Mouse (Mus musculus) embryonic stem cell, embryonic (primary cell): ENCODE data around the gene Cbx4.

Experiments used
- CTCF ChIA-PET, 4 experiments: fragments of 300-600 bp in 2 of 4; fragments of 350-600 bp in 2 of 4; sonication (Branson Sonifier 250); formaldehyde crosslinking; loops; one replicate each; lab custom pipeline; 2022; ENCODE audit warnings: inconsistent platforms in 2 of 4; lab: Charles Lee
- POLR2A ChIA-PET, 4 experiments: fragments of 300-600 bp in 2 of 4; fragments of 350-600 bp in 2 of 4; sonication (Branson Sonifier 250); formaldehyde crosslinking; loops; one replicate each; lab custom pipeline; 2022; ENCODE audit warnings: antibody characterized with exemption in 4 of 4, inconsistent platforms in 1 of 4; lab: Charles Lee

Cbx4 gene

DNA sequence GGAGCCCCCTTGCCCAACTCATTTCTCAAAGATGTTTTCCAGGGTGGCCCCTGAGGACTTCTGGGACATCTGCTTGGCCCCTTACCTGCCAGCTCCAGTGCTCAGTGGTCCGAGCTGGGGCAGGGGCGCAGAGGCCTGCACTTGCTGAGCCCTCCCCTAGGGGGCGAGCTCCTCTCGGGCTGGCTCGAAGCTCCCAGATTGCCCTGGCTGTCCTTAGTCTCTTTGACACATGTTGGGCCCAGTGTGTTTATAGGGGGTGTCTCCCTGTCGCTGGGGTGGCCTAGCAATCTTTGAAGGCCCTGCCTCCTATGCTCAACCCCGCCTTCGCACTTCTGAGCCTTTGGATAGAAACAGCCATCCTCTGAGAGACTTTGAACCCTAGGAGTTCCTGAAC lies 5.6 kb upstream of the Cbx4 start:
- POLR2A ChIA-PET, result interaction anchor here (0.6 to 1.7 kb wide), 8 partner anchors 14 to 99 kb away, joined by 3 to 8 read pairs (median 3); no protein-coding TSS in a partner anchor
- CTCF ChIA-PET, result interaction anchor here (0.6 to 2.1 kb wide), 46 partner anchors 9 to 303 kb away, joined by 3 to 18 read pairs (median 4); partner anchors contain the start of genes Cbx2 (in 1 of the 4), Cbx8 (in 1 of the 4) and Gaa (in 1 of the 4)

DNA sequence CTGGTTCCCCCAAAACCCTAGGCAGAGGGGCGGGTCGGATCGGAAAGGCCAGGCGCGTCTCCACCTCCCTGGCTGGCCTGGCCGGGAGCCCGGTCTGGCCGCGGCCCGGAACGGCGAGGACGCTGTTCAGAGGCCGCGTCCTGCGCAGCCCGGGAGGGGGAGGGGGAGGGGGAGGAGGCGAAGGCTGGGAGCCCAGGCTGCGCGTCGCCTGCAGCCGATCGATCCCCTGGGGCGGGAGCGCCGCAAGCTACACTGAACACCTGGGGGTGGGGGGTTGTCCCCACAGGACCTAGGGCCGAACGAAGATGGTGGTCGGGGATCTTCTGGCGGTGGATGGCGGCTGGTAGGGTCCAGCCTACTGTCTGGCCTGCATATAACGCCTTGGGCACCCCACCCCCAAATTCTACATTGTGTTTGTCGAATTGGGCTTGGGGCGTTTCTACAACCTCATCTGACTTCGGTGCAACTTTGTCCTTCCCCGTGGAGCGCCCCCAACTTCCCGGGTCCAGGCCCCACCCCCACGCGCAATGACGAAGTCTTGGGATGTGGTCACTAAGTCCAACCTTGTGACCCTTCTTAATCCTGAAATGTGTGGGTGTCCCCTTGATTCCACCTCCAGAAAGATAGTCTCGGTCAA lies 5.1 kb upstream of the Cbx4 start:
- POLR2A ChIA-PET, result interaction anchor here (0.6 to 1.7 kb wide), 9 partner anchors 14 to 100 kb away, joined by 3 to 8 read pairs (median 3); no protein-coding TSS in a partner anchor
- CTCF ChIA-PET, result interaction anchor here (0.6 to 2.1 kb wide), 45 partner anchors 9 to 723 kb away, joined by 3 to 18 read pairs (median 4); partner anchors contain the start of genes Cbx2 (in 1 of the 4), Cbx8 (in 1 of the 4) and Gaa (in 1 of the 4)

DNA sequence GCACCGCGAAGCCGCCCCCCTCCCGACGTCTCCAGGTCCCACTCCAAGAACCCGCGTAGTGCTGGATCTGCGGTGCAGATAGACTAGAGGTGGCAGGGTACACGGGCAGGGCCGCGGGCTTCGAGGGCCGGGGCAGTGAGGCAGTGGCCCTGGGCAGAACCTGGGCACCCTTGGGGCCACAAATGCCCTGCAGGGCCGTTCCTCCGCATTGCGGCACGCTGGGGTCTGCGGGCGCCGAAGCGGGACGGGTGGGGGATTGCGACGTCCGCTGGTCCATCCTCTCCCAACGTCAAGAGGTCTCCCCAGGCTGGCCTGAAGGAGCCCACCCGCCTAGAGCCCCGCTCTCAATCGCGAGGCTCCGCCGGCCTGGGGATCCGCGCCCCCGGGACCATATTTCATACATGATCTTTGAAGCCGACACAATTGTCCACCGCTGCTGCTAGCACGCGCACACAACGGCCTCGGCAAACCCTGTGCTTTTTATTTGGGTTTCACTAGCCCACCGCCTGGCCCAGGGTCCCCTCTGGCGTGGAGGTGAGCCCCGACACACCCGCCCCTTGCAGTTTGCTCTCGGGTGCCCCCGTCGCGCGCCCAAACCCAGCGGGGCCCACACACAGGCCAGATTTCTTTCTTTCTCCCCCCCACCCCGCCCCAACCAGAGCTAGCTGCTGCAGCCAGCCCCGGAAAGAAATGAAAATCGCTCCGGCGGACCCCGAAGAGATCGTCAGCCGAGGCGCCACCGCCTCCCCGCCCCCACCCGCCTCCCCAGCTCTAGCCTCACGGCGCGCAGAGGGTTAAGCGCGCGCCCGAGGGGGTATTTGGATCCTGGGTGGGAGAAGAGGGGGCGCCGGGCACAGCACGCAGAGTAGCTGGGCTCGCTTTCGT lies 4.3 kb upstream of the Cbx4 start:
- POLR2A ChIA-PET, result interaction anchor here in 2 of 4 experiments (0.6 to 6.6 kb wide), 2 partner anchors 48 to 101 kb away, joined by 4 to 50 read pairs; partner anchors contain the start of gene Cbx8 (in 1 of the 2)
- CTCF ChIA-PET, result interaction anchor here (0.6 to 1.9 kb wide), 10 partner anchors 24 to 724 kb away, joined by 3 to 10 read pairs (median 4); no protein-coding TSS in a partner anchor

DNA sequence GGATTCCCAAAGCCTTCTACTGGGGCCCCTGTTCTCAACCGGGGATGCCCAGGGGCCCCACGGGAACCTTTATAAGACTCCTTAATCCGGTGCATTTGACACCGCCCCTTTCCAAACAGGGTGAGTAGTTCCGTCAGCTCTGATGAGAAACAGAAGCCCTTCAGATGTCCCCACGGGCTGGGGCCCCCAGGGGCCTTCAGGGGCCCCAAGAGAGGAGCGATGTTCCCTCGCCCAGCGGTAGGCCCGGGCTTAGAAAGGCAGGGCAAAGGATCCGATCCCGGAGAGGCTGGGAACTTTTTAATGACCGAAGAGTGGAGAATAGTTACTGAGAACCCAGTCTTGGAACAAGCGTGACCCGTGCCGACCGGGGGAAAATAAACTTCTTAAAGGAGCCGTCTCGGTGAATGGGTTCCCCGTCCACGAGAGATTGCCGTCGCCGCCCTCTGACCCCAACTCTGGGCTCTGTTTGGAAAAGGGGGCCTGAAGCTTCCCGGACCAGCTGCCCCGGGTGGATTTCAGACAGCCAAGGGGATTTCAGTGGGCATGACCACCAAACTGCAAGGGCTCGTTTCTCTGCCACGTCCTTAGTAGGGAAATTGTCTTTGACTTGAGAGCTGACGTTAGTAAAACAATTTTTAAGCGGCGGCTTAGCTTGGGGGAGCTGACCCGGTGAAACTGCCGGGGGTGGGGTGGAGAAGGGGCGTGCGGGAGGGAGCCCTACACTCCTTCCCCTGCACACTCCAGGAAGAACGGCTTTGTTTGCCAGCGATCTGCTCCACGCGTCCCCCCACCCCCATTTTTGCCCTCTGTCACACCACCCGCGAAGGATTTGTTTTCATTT lies 3.4 kb upstream of the Cbx4 start:
- ChIA-PET POLR2A (interaction anchor here in 1 of 4 experiments (1.3 to 6.6 kb wide), 2 partner anchors 47 to 54 kb away, joined by 6 to 50 read pairs; partner anchors contain the start of gene Cbx8), CTCF (interaction anchor here in 1 of 4 experiments (1.8 kb wide), 1 partner anchor 35 kb away, joined by 6 read pairs; no protein-coding TSS in a partner anchor)

DNA sequence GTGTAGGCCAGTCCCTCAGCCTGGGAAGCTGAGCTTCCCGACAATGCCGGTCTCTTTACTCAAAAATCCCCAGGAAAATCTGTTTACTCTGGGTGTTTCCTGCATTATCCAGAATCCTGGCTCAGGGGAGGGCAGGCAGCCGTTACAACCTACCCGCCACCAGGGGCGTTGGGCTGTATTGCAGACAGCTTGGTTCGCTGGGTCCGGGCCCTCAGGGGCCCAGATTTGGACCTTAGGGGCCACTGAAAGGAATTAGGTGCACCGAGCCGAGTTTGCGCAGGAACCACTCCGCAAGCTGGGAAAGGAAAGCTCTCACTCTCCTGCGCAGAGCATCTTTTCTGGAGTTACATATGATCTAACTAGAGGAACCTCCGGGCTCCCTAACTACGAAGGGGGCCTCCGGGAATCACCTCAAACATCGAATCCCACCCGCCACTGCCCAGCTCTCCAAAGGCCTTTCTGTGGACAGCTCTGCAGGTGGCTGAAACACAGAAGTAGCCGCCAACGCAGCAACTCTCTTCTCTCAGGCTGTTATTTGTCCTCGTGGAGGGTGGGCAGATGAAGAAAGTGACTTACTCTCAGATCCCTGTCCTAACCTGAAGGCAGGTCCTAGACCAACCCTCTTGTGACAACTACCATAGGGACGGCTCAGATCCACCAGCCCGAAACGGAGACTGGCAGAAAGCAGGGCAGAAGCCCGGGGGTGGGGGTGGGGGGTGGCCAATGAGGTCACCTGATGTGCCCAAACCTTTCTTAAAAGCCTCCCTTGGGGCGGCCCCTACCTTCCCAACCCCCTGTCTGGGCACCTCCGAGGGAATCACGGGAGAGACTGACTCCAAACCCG lies 2.6 kb upstream of the Cbx4 start:
- ChIA-PET POLR2A (interaction anchor here in 2 of 4 experiments (0.5 to 10.0 kb wide), 8 partner anchors 32 to 1940 kb away, joined by 3 to 100 read pairs (median 4); partner anchors contain the start of gene Cbx8 (in 1 of the 2)), CTCF (interaction anchor here in 2 of 4 experiments (0.5 to 1.8 kb wide), 4 partner anchors 34 to 685 kb away, joined by 3 to 6 read pairs (median 3); no protein-coding TSS in a partner anchor)

DNA sequence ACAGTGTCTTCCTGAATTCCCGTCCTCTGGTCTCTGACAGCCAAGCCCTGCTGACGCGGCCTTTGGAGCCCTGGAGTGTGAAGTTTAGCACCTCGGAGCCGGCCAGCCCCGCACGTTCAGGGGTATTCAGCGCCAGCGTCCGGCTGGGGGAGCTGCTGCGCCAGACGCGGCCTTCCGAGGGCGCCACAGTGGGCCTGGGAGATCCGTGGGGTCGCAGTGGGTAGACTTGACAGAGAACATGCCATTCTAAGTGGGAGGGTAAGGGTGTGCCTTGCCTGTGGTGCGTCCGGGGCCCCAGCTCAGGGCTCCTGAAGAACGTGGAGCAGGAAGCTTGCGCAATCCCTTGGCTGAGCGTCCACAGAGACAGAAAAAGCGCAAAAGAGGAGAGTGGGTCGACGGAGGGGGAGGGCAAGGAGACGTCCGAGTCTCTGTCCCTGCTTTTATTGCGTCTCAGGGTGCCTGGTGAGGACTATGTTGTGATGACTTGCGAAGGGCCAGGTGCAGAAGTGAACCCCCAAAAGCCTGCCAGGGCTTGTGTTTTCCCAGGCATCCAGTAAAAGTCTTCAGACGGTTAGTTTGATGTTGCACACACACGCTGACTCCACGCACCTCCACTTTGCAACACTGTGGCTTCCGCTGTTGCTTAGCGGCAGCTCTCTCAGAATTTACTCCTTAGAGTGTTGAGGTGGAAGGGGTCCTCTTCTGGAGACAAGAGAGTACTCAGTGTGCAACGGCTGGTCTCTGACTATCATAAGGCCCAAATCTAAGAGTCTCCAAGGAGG lies 1.5 kb upstream of the Cbx4 start:
- POLR2A ChIA-PET, result interaction anchor here in 3 of 4 experiments (0.6 to 10.0 kb wide), 10 partner anchors 19 to 850 kb away, joined by 3 to 100 read pairs (median 4); partner anchors contain the start of gene Cbx8 (in 1 of the 3)

DNA sequence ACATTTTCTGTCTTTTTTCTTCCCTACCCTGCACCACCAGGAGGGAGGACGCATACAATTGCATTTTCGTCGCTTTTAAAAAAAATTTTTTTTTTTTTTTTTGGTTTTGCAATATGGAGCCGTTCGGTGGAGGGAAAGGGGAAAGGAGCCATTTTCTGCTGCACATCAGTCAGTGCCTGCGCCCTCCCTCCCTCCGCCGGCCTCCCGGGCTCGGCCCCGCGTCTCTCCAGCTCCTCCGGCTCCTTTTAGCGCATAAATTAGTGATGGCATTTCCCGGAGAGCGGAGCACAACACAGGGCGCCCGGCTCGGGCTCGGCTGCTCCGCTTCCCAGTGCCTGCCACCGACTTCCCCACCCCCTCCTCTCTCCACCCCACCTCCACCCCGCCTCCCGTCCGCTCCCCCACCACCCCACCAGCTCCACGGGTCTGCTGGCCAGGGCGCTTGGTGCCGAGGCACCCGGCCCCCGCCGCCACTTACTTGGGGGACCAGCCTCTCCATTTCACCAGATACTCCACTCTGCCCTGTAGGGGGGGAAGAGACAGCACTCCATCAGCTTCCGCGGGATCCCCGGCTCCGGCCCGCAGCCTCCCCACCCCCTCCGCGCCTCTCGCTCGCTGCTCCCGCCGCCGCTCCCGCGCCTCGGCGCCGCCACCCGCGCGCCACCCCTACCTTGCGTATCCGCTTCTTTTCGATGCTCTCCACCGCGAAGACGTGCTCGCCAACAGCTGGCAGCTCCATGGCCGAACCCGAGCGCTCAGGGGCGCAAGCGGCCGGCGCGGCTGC lies 550 bp downstream of the Cbx4 start:
- ChIA-PET POLR2A (interaction anchor here (0.5 to 10.0 kb wide), 56 partner anchors 11 to 1154 kb away, joined by 3 to 100 read pairs (median 4); partner anchors contain the start of genes Cbx8 (in 2 of the 4) and Usp36 (in 1 of the 4)), CTCF (interaction anchor here (0.6 to 2.7 kb wide), 29 partner anchors 9 to 150 kb away, joined by 3 to 15 read pairs (median 5); no protein-coding TSS in a partner anchor)

More for the DNA sequence above, 1.5 kb upstream of the Cbx4 start:
- CTCF ChIA-PET, result interaction anchor here in 2 of 4 experiments (0.5 to 1.8 kb wide), 12 partner anchors 33 to 684 kb away, joined by 3 to 12 read pairs (median 3); no protein-coding TSS in a partner anchor

DNA sequence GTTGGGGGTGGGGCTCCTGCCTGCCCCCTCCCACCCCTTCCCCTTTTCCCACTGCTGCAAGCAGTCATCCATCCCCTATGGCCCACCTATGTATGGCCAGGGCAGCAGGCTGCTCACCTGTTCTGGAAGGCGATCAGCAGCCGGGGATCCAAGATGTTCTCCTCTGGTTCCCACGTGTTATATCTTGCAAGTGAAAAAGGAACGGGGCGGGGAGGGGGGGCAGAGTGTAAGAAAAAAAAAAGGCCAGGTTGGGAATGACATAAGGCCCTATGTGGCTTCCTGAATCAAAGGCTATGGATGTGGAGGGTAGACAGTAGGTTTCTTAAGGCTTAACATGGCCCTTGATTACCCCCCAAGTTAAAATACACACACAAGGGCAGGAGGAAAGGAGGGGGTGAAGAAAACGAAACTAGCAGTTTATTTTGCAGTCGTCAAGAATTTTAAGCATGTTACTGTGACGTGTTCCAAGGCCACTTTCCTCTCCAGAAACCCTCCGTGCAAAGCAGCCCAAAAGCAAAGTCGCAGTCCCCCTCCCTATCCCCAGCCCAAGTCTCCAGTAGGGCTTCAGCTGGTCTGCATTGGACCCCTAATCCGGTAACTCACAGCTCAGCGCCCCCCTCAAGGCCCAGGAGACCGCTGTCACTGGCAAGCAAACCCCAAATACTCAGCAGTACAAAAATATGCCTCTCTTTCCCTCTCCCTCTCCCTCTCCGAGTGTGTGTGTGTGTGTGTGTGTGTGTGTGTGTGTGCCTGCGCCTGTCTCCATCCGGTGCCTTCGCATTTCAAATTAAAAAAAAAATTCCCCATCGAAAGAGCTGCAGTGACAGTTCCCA lies 1.4 kb downstream of the Cbx4 start:
- POLR2A ChIA-PET, result interaction anchor here (0.6 to 10.0 kb wide), 34 partner anchors 10 to 611 kb away, joined by 3 to 100 read pairs (median 4); partner anchors contain the start of gene Cbx8 (in 2 of the 4)

DNA sequence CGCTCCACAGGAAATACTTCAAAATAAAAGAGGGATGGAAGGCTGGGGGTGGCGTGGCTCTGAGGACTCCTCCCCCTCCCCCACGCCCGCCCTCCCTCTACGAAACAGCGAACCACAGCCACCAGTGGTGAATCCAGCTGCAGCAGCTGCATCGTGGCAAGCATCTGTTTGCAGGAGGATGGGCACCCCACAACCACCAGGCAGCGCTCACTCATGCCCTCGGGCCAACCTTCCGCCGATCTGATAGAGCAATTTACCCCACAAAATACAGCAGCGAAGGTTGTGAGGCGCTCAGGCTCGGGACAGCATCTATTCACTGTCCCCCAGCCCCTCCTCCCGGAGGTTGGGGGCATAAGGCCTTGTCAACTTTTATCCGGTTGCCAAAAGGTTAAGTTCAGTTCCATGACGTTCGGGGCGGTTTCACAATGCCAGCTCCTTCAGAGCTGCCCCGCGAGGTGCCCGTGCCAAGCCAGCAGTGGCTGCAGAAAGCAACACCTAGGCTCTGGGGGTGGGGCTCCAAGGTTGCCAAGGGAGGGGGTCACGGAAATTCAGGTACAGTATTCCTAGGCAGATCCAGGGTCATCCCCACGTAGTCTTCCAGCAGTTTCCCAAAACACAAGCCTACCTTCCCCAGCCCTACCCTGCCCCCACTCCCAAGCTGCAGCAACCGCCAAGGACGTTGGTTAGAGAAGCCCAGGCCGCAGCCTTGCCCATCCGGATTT lies 2.1 kb downstream of the Cbx4 start:
- ChIA-PET POLR2A (interaction anchor here in 3 of 4 experiments (0.6 to 10.0 kb wide), 6 partner anchors 31 to 140 kb away, joined by 3 to 100 read pairs (median 46); partner anchors contain the start of gene Cbx8 (in 2 of the 3)), CTCF (interaction anchor here in 2 of 4 experiments (0.6 to 3.2 kb wide), 4 partner anchors 30 to 343 kb away, joined by 3 to 26 read pairs (median 11); no protein-coding TSS in a partner anchor)

More for the DNA sequence above, 1.4 kb downstream of the Cbx4 start:
- CTCF ChIA-PET, result interaction anchor here (0.6 to 2.7 kb wide), 15 partner anchors 11 to 344 kb away, joined by 3 to 15 read pairs (median 5); no protein-coding TSS in a partner anchor

DNA sequence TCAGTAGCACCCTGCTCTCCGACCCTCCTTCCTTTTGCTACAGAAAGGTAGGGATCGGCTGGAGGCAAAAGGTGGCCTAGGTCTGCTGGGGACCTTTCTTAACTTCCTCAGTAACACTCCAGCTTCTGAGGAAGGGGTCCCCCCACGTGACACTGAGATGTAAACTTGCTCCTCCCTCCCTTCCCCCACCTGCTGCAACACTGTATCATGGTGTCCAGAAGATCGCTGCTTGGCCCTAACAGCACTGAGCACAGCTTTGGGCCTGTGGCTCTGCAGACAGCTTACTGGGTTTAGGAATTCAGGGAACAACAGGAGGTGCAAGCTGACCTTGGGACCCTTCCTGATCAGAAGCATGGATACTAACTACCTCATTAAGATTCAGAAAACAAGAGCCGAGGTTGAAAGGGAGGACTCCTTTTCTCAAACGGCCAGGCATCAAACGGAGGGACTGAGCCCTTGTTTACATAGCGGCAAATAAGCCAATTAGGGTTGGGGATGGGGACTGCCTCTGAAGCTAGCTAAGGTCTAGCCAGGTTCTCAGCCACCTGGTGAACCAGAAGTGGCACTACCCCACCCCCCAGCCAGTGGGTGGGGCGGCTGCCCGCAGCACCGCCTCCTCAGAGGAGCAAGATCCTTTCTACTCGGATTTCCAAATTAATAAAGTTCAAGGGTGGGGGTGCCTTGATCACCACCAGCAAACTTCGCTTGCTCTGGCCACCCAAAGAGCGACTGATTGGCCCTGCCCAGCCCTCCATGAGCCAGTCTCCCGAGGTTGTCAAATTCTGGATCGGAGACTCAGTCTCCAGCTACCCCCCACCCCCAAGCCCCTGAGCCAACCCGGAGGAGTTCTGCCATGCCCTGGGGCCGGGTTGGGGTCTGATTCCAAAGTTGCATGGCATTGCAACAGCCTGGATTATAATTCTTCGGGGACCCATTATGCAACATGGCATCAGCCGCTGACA lies 3.1 kb downstream of the Cbx4 start:
- CTCF ChIA-PET, result interaction anchor here (0.6 to 3.5 kb wide), 22 partner anchors 9 to 1208 kb away, joined by 3 to 26 read pairs (median 4); partner anchors contain the start of gene Cbx2 (in 1 of the 4)
- POLR2A ChIA-PET, result interaction anchor here in 3 of 4 experiments (0.6 to 10.0 kb wide), 14 partner anchors 12 to 170 kb away, joined by 3 to 100 read pairs (median 6); partner anchors contain the start of gene Cbx8 (in 1 of the 3)

DNA sequence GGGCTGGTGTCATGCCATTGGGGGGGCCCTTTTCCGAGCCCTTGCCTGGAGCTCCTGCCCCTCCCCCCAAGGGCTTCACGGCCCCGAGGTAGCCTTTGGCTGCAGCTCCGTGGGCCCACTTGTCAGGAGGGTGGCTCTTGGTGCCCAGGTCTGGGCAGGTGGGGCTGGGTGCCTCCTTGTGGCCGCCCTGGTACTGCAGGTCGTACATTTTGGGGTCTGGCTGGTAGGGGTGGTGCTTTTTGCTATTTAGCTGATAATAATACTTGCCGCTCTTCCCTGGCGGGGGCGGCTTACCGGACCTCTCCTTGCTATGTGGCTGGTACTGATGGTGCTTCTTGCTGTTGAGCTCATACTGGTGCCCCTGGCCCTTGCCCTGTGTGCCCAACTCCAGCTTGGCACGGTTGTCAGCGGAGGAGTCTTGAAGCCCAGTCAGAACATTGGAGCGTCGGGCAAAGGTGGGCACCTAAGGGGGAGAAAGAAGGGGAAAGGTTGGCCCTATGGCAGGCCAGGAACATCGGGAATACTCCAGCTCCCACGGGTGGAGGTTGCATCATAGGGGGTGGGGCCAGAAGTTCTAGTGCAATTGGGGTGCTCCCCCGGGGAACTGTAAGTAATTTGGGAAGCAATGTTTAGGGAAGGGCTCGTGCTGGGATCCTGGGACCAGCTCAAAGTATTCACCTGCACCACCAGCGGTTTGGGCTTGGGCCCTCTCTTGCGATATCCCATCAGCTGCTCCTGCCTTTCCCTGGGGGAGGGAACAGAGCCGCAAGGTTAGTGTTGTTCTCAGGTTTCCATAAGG lies 4.0 kb downstream of the Cbx4 start:
- CTCF ChIA-PET, result interaction anchor here in 3 of 4 experiments (0.5 to 3.5 kb wide), 31 partner anchors 9 to 1291 kb away, joined by 3 to 26 read pairs (median 4); partner anchors contain the start of genes Cbx2 (in 1 of the 3) and Endov (in 1 of the 3)
- POLR2A ChIA-PET, result interaction anchor here (0.5 to 10.0 kb wide), 19 partner anchors 11 to 396 kb away, joined by 3 to 100 read pairs (median 4); partner anchors contain the start of gene Cbx8 (in 1 of the 4)
